Mouse (Mus musculus) midbrain, embryonic 13.5 days (tissue): ENCODE data around the gene Gm21915. TPM values are rescaled to one million over a fixed set of nuclear protein-coding genes. Genes with fewer than 3 reads are reported as not detected.

Source experiments
- polyA plus RNA-seq: library from polyadenylated mRNA; unstranded; fragments of >200 nt; fragmentation: Nextera tagmentation; extraction: Ambion mirVana; gene quantifications from 2 replicates; pipeline ENCODE4 v1.2.1, GENCODE M21; 2015

Gene Gm21915
- polyA plus RNA-seq, 1 experiment from 2014 or later, result not detected

Other genes with a start within 250 kb of the Gm21915 start
- 8.1 and 8.2 TPM in 2 replicates for gene Gramd1b, start 139.2 kb upstream of the Gm21915 start, polyA plus RNA-seq
- 43.6 and 45.8 TPM in 2 replicates for gene Clmp, start 15.3 kb downstream of the Gm21915 start, polyA plus RNA-seq
- 2,863 and 3,076 TPM in 2 replicates for gene Hspa8, start 130.4 kb downstream of the Gm21915 start, polyA plus RNA-seq
- 2.7 and 4.1 TPM in 2 replicates for gene Bsx, start 203.5 kb downstream of the Gm21915 start, polyA plus RNA-seq